Mouse (Mus musculus) cortical plate, adult 2 months (tissue): Measurements from ENCODE around the gene Ube4b.
"Not testable (repeated sequence)": the region's sequence is repeated elsewhere in the genome, so short reads cannot be mapped to it uniquely, and the experiment has no call there.

Experiments
- CTCF ChIP-seq: fragments of 200-500 bp; IDR thresholded peaks from 2 replicates; pipeline ENCODE4 v1.5.1; 2011; ENCODE audit warnings: mild to moderate bottlenecking, control low read depth, low read length; ENCODE audit not compliant: insufficient read depth; ENCODE audit errors: extremely low read depth
- POLR2A ChIP-seq: fragments of 200-500 bp; IDR thresholded peaks from 2 replicates; pipeline ENCODE4 v1.6.1; 2011; ENCODE audit warnings: mild to moderate bottlenecking, low read length, control low read depth; ENCODE audit not compliant: insufficient read depth; ENCODE audit errors: extremely low read depth

GRCm38 (mm10) chr4:149457163-149457562 is 30.6 kb upstream of the Ube4b start:
- not testable (repeated sequence) for TF ChIP-seq POLR2A, CTCF
